Mouse (Mus musculus) intestine, embryonic 16.5 days (tissue): ENCODE data around the gene Ccdc126. TPM values are rescaled to one million over a fixed set of nuclear protein-coding genes. Genes with fewer than 3 reads are reported as not detected.
A peak's percentile ranks its signal among the peaks of the same experiment; 100 is the strongest.
"Not testable (repeated sequence)": the region's sequence is repeated elsewhere in the genome, so short reads cannot be mapped to it uniquely, and the experiment has no call there.

Experiments used
- ATAC-seq: fragments of 200-750 bp; cut with Nextera tagmentation; 2 replicates; pipeline ENCODE4 v1.8.0; 2017; ENCODE audit warnings: moderate TSS enrichment, moderate library complexity
- H3K27ac ChIP-seq: fragments of 300-500 bp; sonication (generic); 2 replicates; pipeline ENCODE4 v1.5.1; 2014; ENCODE audit warnings: mild to moderate bottlenecking, low read length
- H3K27me3 ChIP-seq: fragments of 300-500 bp; sonication (generic); replicated peaks from 2 replicates; pipeline ENCODE4 v1.6.1; 2014; ENCODE audit warnings: low read length, control low read depth, mixed read lengths; ENCODE audit not compliant: control insufficient read depth, insufficient read depth
- H3K36me3 ChIP-seq: fragments of 300-500 bp; sonication (generic); 2 replicates; pipeline ENCODE4 v1.6.1; 2014; ENCODE audit warnings: low read length, control low read depth; ENCODE audit not compliant: control insufficient read depth, insufficient read depth
- H3K4me1 ChIP-seq: fragments of 300-500 bp; sonication (generic); 2 replicates; pipeline ENCODE4 v1.6.1; 2014; ENCODE audit warnings: low read length, control low read depth, mixed read lengths; ENCODE audit not compliant: control insufficient read depth, insufficient read depth
- H3K4me2 ChIP-seq: fragments of 300-500 bp; sonication (generic); 2 replicates; pipeline ENCODE4 v1.6.1; 2014; ENCODE audit warnings: low read depth, low read length, control low read depth
- H3K4me3 ChIP-seq: fragments of 300-500 bp; sonication (generic); 2 replicates; pipeline ENCODE4 v1.5.1; 2014; ENCODE audit warnings: mild to moderate bottlenecking, low read length
- H3K9ac ChIP-seq: fragments of 300-500 bp; sonication (generic); 2 replicates; pipeline ENCODE4 v1.6.1; 2014; ENCODE audit warnings: low read depth, low read length
- H3K9me3 ChIP-seq: fragments of 300-500 bp; sonication (generic); 2 replicates; pipeline ENCODE4 v1.6.1; 2016; ENCODE audit warnings: low read length, control low read depth; ENCODE audit not compliant: control insufficient read depth
- WGBS: fragments of 180-500 bp; shearing (Covaris S2); extraction: QIAGEN DNeasy Blood & Tissue Kit; methylation state at CpG from one replicate; pipeline ENCODE4 v1.1.7; 2014; 5-methylcytosine and 5-hydroxymethylcytosine counted together
- polyA plus RNA-seq: library from polyadenylated mRNA; unstranded; fragments of >200 nt; fragmentation: Nextera tagmentation; extraction: Ambion mirVana; gene quantifications from 2 replicates; pipeline ENCODE4 v1.2.1, GENCODE M21; 2015

Gene Ccdc126
- polyA plus RNA-seq, 1 experiment from 2014 or later = 10.9 TPM

DNA sequence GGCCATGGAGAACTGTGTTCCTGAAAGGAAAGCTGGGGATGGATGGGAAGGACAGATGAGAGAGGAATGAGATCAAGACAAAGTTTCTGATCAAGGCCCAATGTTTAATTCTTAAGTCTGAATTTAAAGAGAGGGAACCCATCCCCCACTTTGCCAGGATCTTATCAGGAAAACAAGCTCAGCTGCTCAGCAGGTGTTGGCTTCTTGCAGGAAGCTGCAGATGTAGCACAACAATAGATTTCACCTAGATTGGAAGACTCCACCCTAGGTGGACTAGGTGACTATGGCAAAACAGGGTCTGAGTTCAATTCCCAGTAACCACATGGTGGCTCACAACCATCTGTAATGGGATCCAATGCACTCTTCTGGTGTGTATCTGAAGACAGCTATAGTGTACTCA, 20.8 kb upstream of the Ccdc126 start:
- no peaks in the 10 kb centered on the region for H3K4me1 ChIP-seq
- H3K9me3 ChIP-seq = no peaks in the 10 kb centered on the region
- H3K4me2 ChIP-seq = no peak overlapping the region
- H3K4me3 ChIP-seq = no peak overlapping the region
- ATAC-seq = no peak
- H3K27ac ChIP-seq = no peak overlapping the region
- H3K27me3 ChIP-seq = no peaks in the 10 kb centered on the region
- no peak overlapping the region for H3K9ac ChIP-seq
- H3K36me3 ChIP-seq = no peaks in the 10 kb centered on the region

DNA sequence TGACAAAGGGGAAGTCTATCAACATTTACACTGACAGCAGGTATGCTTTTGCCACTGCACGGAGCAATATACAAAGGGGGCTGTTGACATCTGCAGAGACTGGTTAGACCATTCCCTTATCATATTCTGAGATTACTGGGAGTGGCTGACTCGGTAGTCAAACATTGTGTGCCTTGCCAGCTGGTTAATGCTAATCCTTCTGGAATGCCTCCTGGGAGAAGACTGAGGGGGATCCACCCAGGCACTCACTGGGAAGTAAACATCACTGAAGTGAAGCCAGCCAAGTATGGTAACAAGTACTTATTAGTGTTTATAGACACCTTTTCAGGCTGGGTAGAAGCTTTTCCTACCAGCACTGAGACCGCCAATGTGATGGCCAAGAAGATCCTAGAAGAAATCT, 4.3 kb upstream of the Ccdc126 start:
- not testable (repeated sequence) for H3K4me2 ChIP-seq, H3K4me3 ChIP-seq, ATAC-seq, H3K9me3 ChIP-seq, H3K27ac ChIP-seq, H3K27me3 ChIP-seq, H3K9ac ChIP-seq, H3K36me3 ChIP-seq, H3K4me1 ChIP-seq
- 44% methylated on average over 3 of the region's 3 CpGs for WGBS

DNA sequence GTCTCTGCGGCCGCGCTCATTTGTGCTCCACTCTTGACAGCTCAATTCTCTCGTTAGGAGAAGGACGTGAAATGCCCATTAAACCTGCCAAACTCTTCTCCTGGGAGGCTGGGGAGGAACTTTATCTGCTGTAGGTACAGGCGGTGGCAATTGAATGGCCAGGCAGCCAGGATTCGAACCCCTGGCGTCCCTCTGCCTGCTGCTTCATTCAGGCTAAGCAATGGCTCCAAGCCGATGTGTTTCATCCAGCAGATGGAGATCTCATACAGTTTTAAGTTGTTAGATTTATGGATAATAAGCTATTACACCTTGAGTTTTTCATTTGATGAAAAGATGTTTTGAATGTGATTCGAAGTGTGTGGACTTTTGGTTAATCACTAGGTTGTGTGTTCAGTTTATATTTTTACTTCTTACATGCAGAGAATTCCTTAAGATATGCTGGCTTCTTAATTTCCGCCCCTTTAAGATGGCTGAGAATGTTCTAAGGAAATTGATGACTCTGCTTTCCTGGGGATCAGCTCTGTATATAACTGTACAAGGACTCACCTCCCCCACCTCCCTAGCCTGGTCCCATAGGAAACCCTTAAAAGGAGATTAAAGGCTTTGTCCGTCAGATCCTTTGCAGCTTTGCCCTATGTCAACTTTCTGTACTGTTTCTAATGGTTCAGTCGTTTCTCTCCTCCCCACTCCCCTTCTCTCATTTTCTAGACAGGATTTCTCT, 681 bp downstream of the Ccdc126 start:
- H3K4me1 ChIP-seq = peaks cover 7% of the 10 kb centered on the region; the same call in 1 of the 2 replicates
- H3K36me3 ChIP-seq = no peaks in the 10 kb centered on the region
- peak overlapping the region; percentile 90 for H3K9ac ChIP-seq
- WGBS = 9% methylated on average over 13 of the region's 13 CpGs
- peak; percentile 12 for ATAC-seq
- H3K9me3 ChIP-seq = no peaks in the 10 kb centered on the region
- H3K4me2 ChIP-seq = peak overlapping the region; percentile 72
- peak overlapping the region; percentile 74 for H3K4me3 ChIP-seq
- H3K27ac ChIP-seq = peak overlapping the region; percentile 87
- H3K27me3 ChIP-seq = no peaks in the 10 kb centered on the region

DNA sequence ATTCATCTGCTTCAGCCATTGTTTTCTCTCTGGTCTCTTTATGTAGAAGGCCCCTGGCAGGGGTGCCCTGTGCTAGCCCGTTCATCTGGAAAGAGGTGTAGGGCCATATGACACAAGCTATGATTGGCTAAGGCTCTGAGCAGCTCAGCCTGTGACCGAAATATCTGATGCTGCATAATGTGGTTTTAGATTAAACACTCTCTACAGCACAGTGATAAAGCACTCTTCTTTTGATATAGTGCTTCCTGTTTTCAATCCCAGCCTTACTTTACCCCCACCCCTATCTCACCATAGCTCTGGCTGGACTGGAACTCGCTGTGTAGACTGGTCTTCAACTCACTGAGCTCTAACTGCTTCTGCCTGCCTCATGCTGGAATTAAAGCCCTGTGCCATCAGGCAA, 2.3 kb downstream of the Ccdc126 start:
- Histone ChIP-seq H3K36me3 (no peaks in the 10 kb centered on the region), H3K27ac (no peak overlapping the region), H3K4me1 (peaks cover 7% of the 10 kb centered on the region; the same call in 1 of the 2 replicates), H3K4me3 (no peak overlapping the region), H3K9ac (no peak overlapping the region), H3K9me3 (no peaks in the 10 kb centered on the region), H3K27me3 (no peaks in the 10 kb centered on the region), H3K4me2 (no peak overlapping the region)
- no peak for ATAC-seq
- WGBS = 73% methylated on average over 3 of the region's 3 CpGs

DNA sequence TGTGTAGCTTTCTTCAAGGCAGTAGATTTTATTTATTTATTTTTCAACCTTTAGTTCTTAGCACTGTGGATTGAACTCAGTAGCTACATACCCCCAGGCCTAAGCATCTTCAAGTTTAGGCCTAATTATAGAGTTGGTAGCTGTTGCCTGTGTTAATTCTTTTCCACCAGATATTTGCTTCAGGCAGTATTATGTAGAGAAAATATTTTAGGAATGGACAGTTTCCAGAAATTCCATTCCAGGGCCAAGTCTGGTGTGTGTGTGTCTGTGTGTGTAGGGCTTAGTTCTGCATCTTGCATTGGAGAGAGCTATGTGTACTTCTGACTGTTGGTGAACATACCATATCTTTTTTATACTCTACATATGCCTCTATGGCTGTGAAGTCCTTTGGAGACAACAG, 3.0 kb downstream of the Ccdc126 start:
- H3K4me2 ChIP-seq = no peak overlapping the region
- H3K27ac ChIP-seq = no peak overlapping the region; the same call in 1 of the 2 replicates
- no peaks in the 10 kb centered on the region for H3K36me3 ChIP-seq
- no peak overlapping the region for H3K4me3 ChIP-seq
- H3K4me1 ChIP-seq = peaks cover 7% of the 10 kb centered on the region; the same call in 1 of the 2 replicates
- H3K9me3 ChIP-seq = no peaks in the 10 kb centered on the region
- H3K27me3 ChIP-seq = no peaks in the 10 kb centered on the region
- ATAC-seq = no peak
- H3K9ac ChIP-seq = no peak overlapping the region

DNA sequence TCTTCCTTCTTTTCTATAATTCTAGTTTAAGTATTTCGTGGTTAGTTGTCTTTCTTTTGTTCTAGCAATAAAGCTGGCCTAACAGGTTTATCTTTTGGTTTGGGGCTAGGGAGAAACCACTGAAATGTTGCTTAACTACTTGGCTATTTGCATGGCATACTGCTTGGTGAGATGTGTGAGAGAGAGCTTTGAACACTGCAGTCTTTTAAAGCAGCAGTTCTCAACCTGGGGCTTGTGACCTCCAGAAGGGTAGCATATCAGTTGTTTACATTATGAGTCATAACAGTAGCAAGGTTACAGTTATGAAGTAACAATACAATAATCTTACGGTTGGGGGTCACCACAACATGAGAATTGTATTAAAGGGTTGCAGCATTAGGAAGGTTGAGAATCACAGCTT, 3.9 kb downstream of the Ccdc126 start:
- Histone ChIP-seq H3K9me3 (no peaks in the 10 kb centered on the region), H3K4me3 (no peak overlapping the region), H3K4me1 (peaks cover 7% of the 10 kb centered on the region; the same call in 1 of the 2 replicates), H3K27ac (no peak overlapping the region), H3K36me3 (no peaks in the 10 kb centered on the region), H3K4me2 (no peak overlapping the region), H3K9ac (no peak overlapping the region), H3K27me3 (no peaks in the 10 kb centered on the region)
- no peak for ATAC-seq
- 38% methylated on average over 2 of the region's 2 CpGs for WGBS

DNA sequence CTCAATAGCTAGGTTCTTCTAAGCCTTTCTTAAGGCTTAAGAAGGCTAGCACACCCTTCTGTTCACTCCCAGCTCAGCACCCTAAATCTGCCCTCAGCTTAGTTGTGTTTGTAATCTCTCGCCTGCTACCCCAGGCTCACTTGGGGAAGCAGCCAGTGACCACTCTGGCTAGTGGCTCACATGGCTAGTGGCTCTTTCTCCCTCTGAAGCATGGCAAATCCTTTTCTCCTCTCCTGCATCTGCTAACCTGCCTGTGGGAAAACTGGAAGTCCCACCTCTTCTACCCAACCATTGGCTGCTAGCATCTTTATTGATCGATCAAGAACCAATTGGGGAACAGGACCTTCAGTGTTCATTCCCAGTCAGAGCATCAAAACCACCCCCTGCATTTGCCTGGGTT, 5.5 kb downstream of the Ccdc126 start:
- no peaks in the 10 kb centered on the region for H3K9me3 ChIP-seq

DNA sequence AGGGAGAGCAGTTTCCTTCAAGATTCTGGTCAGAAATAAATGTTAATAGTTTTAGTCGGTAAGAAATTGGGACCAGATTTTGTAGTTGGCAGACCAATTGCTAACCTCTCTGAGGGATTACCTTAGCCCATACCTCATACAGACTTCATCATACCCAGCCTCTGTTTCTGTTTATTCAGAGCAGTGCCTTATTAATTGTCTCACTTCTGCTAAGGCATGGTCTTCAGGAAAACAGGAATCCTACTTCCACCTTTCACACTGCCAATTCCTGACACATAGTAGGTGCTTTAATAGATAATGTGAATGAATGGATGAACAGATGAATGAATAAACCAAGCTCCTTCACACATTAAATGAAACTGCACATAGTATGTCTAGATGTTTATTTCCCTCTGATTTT, 6.2 kb downstream of the Ccdc126 start:
- no peak overlapping the region for H3K27ac ChIP-seq
- no peak overlapping the region for H3K4me2 ChIP-seq
- ATAC-seq = no peak
- H3K4me3 ChIP-seq = no peak overlapping the region
- H3K9me3 ChIP-seq = no peaks in the 10 kb centered on the region
- WGBS = 86% methylated on average over 1 of the region's 1 CpGs
- H3K36me3 ChIP-seq = no peaks in the 10 kb centered on the region
- 0 out of 2 replicates have a peak, but pooled peaks cover 3% of the 10 kb centered on the region for H3K4me1 ChIP-seq
- H3K9ac ChIP-seq = no peak overlapping the region
- no peaks in the 10 kb centered on the region for H3K27me3 ChIP-seq

More for the DNA sequence above, 5.5 kb downstream of the Ccdc126 start:
- no peaks in the 10 kb centered on the region for H3K36me3 ChIP-seq
- H3K4me3 ChIP-seq = no peak overlapping the region
- peaks cover 7% of the 10 kb centered on the region; the same call in 1 of the 2 replicates for H3K4me1 ChIP-seq
- H3K4me2 ChIP-seq = no peak overlapping the region
- 69% methylated on average over 2 of the region's 2 CpGs for WGBS
- H3K27me3 ChIP-seq = no peaks in the 10 kb centered on the region
- no peak overlapping the region for H3K27ac ChIP-seq
- ATAC-seq = no peak
- H3K9ac ChIP-seq = no peak overlapping the region

DNA sequence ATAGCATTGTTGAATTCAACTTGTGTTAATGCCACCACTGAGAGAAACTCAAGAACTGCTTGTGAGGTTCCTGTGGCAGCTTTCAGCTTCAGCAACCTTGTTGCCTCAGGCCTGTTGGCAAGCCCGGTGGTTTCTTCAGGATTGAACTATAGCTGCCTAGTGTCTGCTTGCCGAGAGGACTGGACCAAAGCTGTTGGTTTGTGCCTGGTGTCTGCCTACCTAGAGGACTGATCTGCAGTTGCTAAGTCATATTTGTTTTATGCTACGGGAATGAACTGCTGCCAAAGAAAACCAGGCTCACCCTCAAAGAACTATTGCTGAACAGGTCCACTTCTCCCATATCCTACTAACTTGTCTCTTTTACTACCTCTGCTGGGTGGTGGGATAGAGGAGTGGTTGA, 7.8 kb downstream of the Ccdc126 start:
- WGBS = 81% methylated on average over 3 of the region's 3 CpGs
- Histone ChIP-seq H3K9ac (no peak overlapping the region), H3K27me3 (no peaks in the 10 kb centered on the region), H3K4me3 (no peak overlapping the region), H3K36me3 (no peaks in the 10 kb centered on the region), H3K27ac (no peak overlapping the region), H3K9me3 (no peaks in the 10 kb centered on the region), H3K4me2 (no peak overlapping the region), H3K4me1 (0 out of 2 replicates have a peak, but pooled peaks cover 2% of the 10 kb centered on the region)
- no peak for ATAC-seq
